ENCODE assay signal across 8 mouse cellular contexts in genomic region chr3:68056373-68057275, GRCm38 (mm10). TPM values are rescaled to one million over a fixed set of nuclear protein-coding genes. Genes with fewer than 3 reads are reported as not detected.
A peak's percentile ranks its signal among the peaks of the same experiment; 100 is the strongest.
DNase-seq lines count a peak whose midpoint lies in the region; ATAC-seq and TF ChIP-seq lines count a peak whose summit lies in the region.

No protein-coding gene starts in this region.

- H3K4me2 ChIP-seq in limb, embryonic 15.5 days, result peak overlapping the region; percentile 12; the same call in 1 of the 2 replicates
- H3K4me2 ChIP-seq in midbrain, embryonic 16.5 days (ENCODE audit: low read length), result peak overlapping the region; percentile 38

- DNase-seq in 3134 (ENCODE audit: extremely low read depth, insufficient read length, low spot score), result peak; percentile 25
- peak; percentile 57 to 89 for DNase-seq in adrenal gland, adult (ENCODE audit: inconsistent age in 2 of 2, low spot score in 1 of 2)
- peak; percentile 83 for DNase-seq in embryo, embryonic 11 days
- DNase-seq in heart, adult 8-10 months (ENCODE audit: low spot score), result peak; percentile 79
- DNase-seq in kidney, adult 2 months, result peak; percentile 82
- DNase-seq in spleen, postnatal 10 days (ENCODE audit: low spot score in 2 of 2), result peak; percentile 28 to 79

- peak overlapping the region; percentile 24; the same call in 1 of the 2 replicates for H3K27ac ChIP-seq in kidney, adult 2 months (ENCODE audit: insufficient read depth, low read depth, low read length)
- no peak overlapping the region for H3K27ac ChIP-seq in limb, embryonic 15.5 days
- no peak overlapping the region for H3K27ac ChIP-seq in midbrain, embryonic 16.5 days (ENCODE audit: low read length)

- H3K9me3 ChIP-seq in limb, embryonic 15.5 days, result no peaks in the 10 kb centered on the region
- no peaks in the 10 kb centered on the region for H3K9me3 ChIP-seq in midbrain, embryonic 16.5 days (replicated peaks; ENCODE audit: control insufficient read depth, low read length, poor library complexity, severe bottlenecking)

- no peak for TF ChIP-seq POLR2A in kidney, adult 2 months (IDR thresholded peaks at IDR 0.05; ENCODE audit: low read depth, low read length)

- no peaks in the 10 kb centered on the region; the same call in 1 of the 2 replicates for H3K4me1 ChIP-seq in kidney, adult 2 months (ENCODE audit: control insufficient read depth, insufficient read depth, low read length)
- H3K4me1 ChIP-seq in limb, embryonic 15.5 days, result no peaks in the 10 kb centered on the region
- no peaks in the 10 kb centered on the region for H3K4me1 ChIP-seq in midbrain, embryonic 16.5 days (ENCODE audit: control insufficient read depth, insufficient read depth, low read length)

- H3K4me3 ChIP-seq in kidney, adult 2 months (ENCODE audit: insufficient read depth, low read depth, low read length), result peak overlapping the region; percentile 53
- peak overlapping the region; percentile 14 for H3K4me3 ChIP-seq in limb, embryonic 15.5 days
- 0 out of 2 replicates have a peak overlapping the region, but pooled peaks have one; percentile 9 for H3K4me3 ChIP-seq in midbrain, embryonic 16.5 days (ENCODE audit: low read depth, low read length)

- no peaks in the 10 kb centered on the region for H3K27me3 ChIP-seq in kidney, adult 2 months (replicated peaks; ENCODE audit: control insufficient read depth, insufficient read depth, low read length)
- H3K27me3 ChIP-seq in limb, embryonic 15.5 days, result peaks cover 15% of the 10 kb centered on the region
- no peaks in the 10 kb centered on the region for H3K27me3 ChIP-seq in midbrain, embryonic 16.5 days (ENCODE audit: control insufficient read depth, insufficient read depth, low read depth, low read length)

- TF ChIP-seq CTCF in kidney, adult 2 months (conservative IDR thresholded peaks at IDR 0.05; ENCODE audit: insufficient read depth, insufficient read length, low read depth, low read length), result peak; percentile 83

- no peak overlapping the region for H3K9ac ChIP-seq in limb, embryonic 15.5 days
- no peak overlapping the region for H3K9ac ChIP-seq in midbrain, embryonic 16.5 days (ENCODE audit: low read depth, low read length)

- no peak for ATAC-seq in limb, embryonic 15.5 days (ENCODE audit: insufficient number of reproducible peaks, low FRiP score, low TSS enrichment, low read depth)
- ATAC-seq in midbrain, embryonic 16.5 days, result no peak

- 39% methylated on average over 23 of the region's 23 CpGs for WGBS in kidney, adult 2 months
- 56% methylated on average over 23 of the region's 23 CpGs for WGBS in limb, embryonic 15.5 days
- 59% methylated on average over 23 of the region's 23 CpGs for WGBS in midbrain, embryonic 16.5 days

- no peaks in the 10 kb centered on the region for H3K36me3 ChIP-seq in kidney, adult 2 months (ENCODE audit: control insufficient read depth, insufficient read depth, low read length)
- H3K36me3 ChIP-seq in limb, embryonic 15.5 days, result no peaks in the 10 kb centered on the region
- no peaks in the 10 kb centered on the region for H3K36me3 ChIP-seq in midbrain, embryonic 16.5 days (ENCODE audit: control insufficient read depth, insufficient read depth, low read length)

RNA-seq across cellular contexts. Expression of gene Schip1, which starts 8.0 kb away (rescaled TPM):
- 100 to 1,000 TPM; 148 to 166 (median 160) TPM for total RNA-seq in heart, adult 8-10 months (2022)
- 10.2 and 10.6 TPM in 2 replicates for polyA plus RNA-seq in kidney, adult 2 months (2012; rRNA removed)
- polyA plus RNA-seq in limb, embryonic 15.5 days (2015; fragmentation: Nextera tagmentation; extraction: Ambion mirVana), result 16.1 and 25.8 TPM in 2 replicates
- polyA plus RNA-seq in midbrain, embryonic 16.5 days (2015; fragmentation: Nextera tagmentation; extraction: Ambion mirVana), result 143 and 147 TPM in 2 replicates

Comparison
In these comparisons a context has a peak if more than half of its experiments do, and no peak if none do; other contexts are left out.
1. DNase-seq: peak in every context shown above with its lines; median percentile 83 in embryo, embryonic 11 days; 82 in kidney, adult 2 months; 79 in heart, adult 8-10 months; 73 in adrenal gland, adult; 54 in spleen, postnatal 10 days; 25 in 3134.